Mouse (Mus musculus): ENCODE measurements around the gene Chrm3.

Chrm3 gene

GRCm38 (mm10) chr13:10066829-10067618 is 293.6 kb downstream of the Chrm3 start:
- DNase-seq = no peak

GRCm38 (mm10) chr13:10065776-10066175 is 294.9 kb downstream of the Chrm3 start:
- no peak for DNase-seq

- no peak for DNase-seq
Measured at GRCm38 (mm10) chr13:10062681-10063080, 298.0 kb downstream of the Chrm3 start.

- no peak for DNase-seq
Measured at GRCm38 (mm10) chr13:10058993-10059392, 301.7 kb downstream of the Chrm3 start.

GRCm38 (mm10) chr13:10057644-10058198 is 302.9 kb downstream of the Chrm3 start:
- DNase-seq = no peak

GRCm38 (mm10) chr13:10054086-10054485 is 306.6 kb downstream of the Chrm3 start:
- DNase-seq = no peak

- no peak for DNase-seq
Measured at GRCm38 (mm10) chr13:10053301-10053889, 307.3 kb downstream of the Chrm3 start.

GRCm38 (mm10) chr13:10045651-10046350 is 314.8 kb downstream of the Chrm3 start:
- no peak for DNase-seq

- no peak for DNase-seq
Measured at GRCm38 (mm10) chr13:10044084-10044483, 316.6 kb downstream of the Chrm3 start.

GRCm38 (mm10) chr13:10033570-10034399 is 326.9 kb downstream of the Chrm3 start:
- DNase-seq = no peak

- DNase-seq = no peak
Measured at GRCm38 (mm10) chr13:10031547-10031946, 329.1 kb downstream of the Chrm3 start.

GRCm38 (mm10) chr13:10029944-10030343 is 330.7 kb downstream of the Chrm3 start:
- DNase-seq = no peak

- DNase-seq = no peak
Measured at GRCm38 (mm10) chr13:10025134-10025533, 335.5 kb downstream of the Chrm3 start.

GRCm38 (mm10) chr13:10023112-10023511 is 337.5 kb downstream of the Chrm3 start:
- no peak for DNase-seq

GRCm38 (mm10) chr13:10019252-10019651 is 341.4 kb downstream of the Chrm3 start:
- DNase-seq = no peak

- no peak for DNase-seq
Measured at GRCm38 (mm10) chr13:10002916-10003315, 357.7 kb downstream of the Chrm3 start.

- no peak for DNase-seq
Measured at GRCm38 (mm10) chr13:9997664-9998328, 362.9 kb downstream of the Chrm3 start.

GRCm38 (mm10) chr13:9995852-9996251 is 364.8 kb downstream of the Chrm3 start:
- DNase-seq = no peak

- DNase-seq = no peak
Measured at GRCm38 (mm10) chr13:9993571-9993970, 367.1 kb downstream of the Chrm3 start.

- DNase-seq = no peak
Measured at GRCm38 (mm10) chr13:9992640-9993039, 368.0 kb downstream of the Chrm3 start.

- no peak for DNase-seq
Measured at GRCm38 (mm10) chr13:9985648-9986047, 375.0 kb downstream of the Chrm3 start.

- DNase-seq = no peak
Measured at GRCm38 (mm10) chr13:9983293-9983692, 377.4 kb downstream of the Chrm3 start.
